Mouse (Mus musculus): ENCODE results near the gene Cstf2t.

Cstf2t gene

DNA sequence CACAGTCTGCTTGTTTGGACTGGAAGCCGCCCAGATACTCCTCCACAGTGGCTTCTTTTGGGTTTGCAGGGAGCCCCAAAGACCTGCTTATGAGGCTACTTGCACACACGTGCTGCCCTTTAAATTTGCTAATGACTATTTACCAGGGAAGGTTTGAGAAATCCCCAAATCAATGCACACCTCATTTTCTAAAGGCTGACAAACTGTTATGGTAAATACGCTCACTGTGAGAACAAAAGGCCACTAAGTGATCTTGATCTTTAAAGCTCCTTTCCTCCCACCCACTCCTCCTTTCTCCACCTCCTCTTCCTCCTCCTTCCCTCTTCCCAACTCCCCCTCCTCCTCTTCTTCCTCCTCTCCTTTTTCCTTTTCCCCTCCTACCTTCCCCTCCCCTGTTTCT is 23.4 kb downstream of the Cstf2t start:
- no peak for TF ChIP-seq GATA4 (IDR thresholded peaks at IDR 0.05; ENCODE audit: insufficient replicate concordance, low read length)

DNA sequence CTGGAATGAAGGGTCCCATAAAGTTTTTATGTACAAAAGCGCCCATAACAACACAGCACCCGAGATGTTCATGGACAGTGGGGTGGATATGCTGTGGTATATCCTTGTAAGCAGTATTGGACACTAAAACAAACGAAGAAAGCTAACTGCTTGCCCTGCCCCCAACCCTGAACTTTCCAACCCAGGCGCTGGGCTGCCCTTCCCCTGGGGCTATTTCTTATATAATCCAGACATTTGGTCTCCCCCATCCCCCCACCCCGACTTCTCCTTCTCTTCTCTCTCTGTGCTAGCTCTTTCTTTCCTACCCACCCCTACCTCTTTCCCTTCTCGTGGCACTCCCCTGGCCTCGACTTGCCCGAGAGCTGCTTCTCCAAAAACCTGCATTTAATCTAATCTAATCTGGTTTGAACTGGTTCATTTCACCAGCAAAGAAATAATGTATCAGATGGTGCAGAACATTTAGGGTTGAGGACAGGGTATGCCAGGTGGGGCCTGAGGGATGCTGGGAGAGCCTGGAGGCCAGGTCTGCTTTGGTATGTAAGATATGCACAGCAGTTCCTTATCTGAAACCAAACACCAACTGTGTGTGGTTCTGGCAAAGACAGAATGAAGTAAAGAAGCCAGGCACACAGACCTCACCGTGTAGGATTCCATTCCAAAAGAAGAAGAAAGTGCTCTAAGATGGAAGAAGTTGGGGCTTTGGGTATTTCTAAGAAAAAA is 24.4 kb downstream of the Cstf2t start:
- TF ChIP-seq GATA4 (IDR thresholded peaks at IDR 0.05; ENCODE audit: insufficient replicate concordance, low read length), result no peak

DNA sequence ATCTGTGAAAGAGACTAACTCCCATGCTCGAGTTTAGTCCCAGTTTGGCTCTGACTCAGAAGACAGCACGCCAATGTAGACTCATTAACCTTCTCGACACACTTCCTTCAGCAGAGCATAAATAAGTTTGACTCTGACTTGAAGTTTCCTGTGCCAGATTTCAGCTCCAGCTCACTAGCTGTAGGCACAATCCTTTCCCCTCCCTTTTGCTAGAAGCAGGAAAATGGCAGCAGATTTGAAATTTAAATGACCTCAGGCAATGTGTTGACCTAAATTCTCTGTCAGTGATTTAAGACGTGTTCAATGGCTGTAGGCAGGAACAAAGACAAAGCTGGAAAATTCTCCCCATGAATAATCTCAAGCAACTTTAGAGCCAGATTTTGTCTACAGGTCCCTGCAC is 32.1 kb downstream of the Cstf2t start:
- TF ChIP-seq GATA4 (IDR thresholded peaks at IDR 0.05; ENCODE audit: insufficient replicate concordance, low read length), result no peak

DNA sequence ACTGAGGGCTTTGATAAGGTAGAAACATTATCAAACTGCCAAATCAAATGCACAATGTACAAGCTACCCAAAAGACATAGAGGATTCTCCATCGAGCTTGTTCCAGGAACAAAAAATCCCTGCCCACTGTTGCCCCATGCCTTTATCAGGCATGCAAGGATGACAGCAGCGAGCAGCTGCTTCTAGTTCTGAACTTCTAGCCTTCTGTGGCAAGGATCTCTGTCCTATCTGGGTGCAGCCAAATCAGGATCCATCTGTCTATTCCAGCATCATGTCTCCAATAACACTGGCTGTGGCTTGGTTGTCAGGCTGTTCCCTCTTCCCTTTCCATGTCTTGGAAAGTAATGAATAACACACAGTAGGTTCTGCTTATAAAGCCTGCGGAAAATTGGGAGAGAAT is 42.0 kb downstream of the Cstf2t start:
- TF ChIP-seq GATA4 (IDR thresholded peaks at IDR 0.05; ENCODE audit: insufficient replicate concordance, low read length), result no peak

DNA sequence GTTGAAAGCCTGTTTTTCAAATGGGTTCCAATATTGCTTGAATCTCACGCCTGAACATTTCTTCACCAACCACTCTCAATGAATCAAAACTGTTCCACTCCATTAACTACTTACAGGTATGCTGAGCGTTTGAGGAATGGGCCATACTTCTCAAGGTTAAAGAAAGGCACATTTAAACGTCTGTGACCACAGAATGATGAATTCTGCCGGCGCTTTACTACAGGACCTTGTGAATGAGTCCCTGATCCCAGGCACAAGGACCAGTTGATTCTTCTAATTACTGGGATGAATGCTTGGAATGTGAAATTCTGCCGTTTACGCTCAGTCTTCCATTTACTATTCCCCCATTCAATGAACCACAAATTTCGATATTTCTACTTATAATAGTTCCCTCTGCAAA is 50.0 kb downstream of the Cstf2t start:
- no peak for TF ChIP-seq GATA4 (IDR thresholded peaks at IDR 0.05; ENCODE audit: insufficient replicate concordance, low read length)

DNA sequence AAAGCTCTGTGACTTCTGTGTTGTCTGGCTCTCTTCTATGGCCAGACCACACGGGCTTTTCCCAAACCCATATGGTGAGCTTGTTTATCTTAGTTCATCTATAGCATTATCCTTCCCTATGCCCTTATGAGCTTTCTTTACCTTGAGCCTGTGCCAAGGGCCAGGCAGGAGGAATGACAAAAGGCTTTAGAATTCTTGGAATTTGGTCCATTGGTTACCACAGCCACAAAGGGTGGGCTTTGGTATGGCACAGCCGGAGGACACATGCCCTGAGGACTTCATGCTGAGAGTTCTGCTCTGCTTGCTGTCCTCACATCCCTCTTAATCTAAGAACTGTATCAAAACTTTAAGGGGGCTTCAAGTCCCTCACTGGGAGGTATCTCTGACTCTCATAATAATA is 53.7 kb downstream of the Cstf2t start:
- TF ChIP-seq GATA4 (IDR thresholded peaks at IDR 0.05; ENCODE audit: insufficient replicate concordance, low read length), result no peak

All from liver, adult (tissue).